Mouse (Mus musculus): ENCODE measurements at regions not wholly inside any gene's neighbourhood (a gene's known extent, or its start where the extent isn't known, plus 50 kb on each side); places are given as distances from the start of the nearest gene placed in this dataset.
A peak's percentile ranks its signal among the peaks of the same experiment; 100 is the strongest.

DNA sequence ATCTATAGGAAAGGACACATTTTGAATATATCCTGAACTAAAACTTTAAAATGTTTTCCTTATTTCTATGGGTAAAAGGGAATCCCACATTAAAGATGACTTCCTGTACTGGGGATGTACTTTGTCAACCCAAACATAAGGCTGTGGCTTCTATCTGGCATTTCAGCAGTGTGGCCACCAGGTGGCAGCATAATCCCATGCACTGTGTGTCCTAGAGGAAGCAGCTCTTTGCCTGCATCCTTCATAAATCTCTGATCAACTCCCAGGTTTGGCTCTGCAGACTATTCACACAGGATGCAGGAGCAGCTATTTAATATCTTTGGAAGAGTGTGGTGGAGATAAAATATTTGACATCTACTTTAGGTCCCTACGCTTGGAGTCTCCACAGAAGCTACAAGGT is 59.1 kb downstream of the Bmp15 start:
- DNase-seq (ENCODE audit: low spot score in 2 of 2), result peak; percentile 67 to 70

DNA sequence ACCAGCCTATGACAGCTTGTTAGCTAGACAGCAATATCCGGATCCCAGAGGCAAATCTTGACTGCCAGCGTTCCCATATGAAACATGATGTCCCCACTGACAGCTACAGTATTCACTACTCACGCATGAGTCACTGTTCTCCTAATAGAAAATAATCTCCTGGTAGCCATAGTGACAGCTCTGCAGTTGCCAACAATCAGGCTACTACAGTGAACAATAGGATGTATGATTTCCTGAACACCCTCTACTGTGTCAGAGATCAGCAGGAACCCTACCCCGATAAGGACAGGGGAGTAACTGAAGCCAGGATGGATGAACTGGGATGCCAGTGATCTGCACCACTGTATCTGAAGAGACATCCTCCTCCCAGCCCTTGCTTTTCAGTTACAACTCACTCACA is 62.0 kb downstream of the Bmp15 start:
- DNase-seq (ENCODE audit: low spot score in 2 of 2), result no peak

DNA sequence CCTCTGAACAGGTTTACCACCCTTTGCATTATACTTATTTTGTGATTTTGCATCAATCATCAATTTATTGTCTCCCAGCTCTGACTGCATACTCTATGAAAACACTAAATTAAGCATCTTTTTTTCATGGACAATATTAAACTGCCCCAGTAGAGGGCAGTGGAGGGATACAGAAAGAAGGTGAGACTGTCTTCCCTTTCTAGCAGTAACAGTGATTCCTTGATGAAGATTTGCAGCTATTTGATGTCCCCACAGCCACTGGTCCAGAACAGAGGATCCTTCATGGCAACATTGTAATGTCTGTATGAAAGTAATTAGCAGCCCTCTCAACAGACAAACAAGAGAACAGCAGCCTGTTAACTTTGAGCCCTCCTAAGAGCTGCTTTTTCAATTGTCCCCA is 66.5 kb downstream of the Bmp15 start:
- DNase-seq (ENCODE audit: low spot score in 2 of 2), result no peak

DNA sequence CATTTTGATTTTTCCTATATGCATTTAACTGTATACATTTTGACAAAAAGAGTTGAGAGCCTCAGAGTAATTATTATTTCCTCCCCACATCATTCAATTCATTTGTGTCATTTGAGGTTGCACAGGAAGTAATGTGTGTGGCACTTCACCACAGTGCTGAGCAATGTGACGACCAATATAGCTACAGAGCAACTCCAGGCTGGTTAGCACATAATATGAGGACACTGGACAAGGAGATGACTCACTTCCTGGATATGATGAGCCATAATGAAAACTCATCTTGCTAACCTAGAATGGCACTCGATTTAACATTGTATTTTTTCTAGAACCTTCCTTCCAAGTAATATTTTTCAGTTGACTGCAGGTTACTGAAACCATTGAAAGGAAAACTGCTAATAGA is 67.6 kb downstream of the Bmp15 start:
- DNase-seq (ENCODE audit: low spot score in 2 of 2), result no peak

All from adrenal gland, adult 18-20 months (tissue).